Mouse (Mus musculus): Measurements from ENCODE around the gene Ahnak.

GRCm38 (mm10) chr19:9072157-9072530 is 83.1 kb downstream of the Ahnak start:
- no peak for TF ChIP-seq CTCF (IDR thresholded peaks at IDR 0.05; ENCODE audit: insufficient read depth, low read length)
- no peak for TF ChIP-seq POLR2A (IDR thresholded peaks at IDR 0.05; ENCODE audit: borderline replicate concordance, extremely low read depth, low read depth, low read length)

Measured in lung, adult 2 months (tissue).